Mouse (Mus musculus): ENCODE measurements around the gene Zbtb44.

The Zbtb44 gene

DNA sequence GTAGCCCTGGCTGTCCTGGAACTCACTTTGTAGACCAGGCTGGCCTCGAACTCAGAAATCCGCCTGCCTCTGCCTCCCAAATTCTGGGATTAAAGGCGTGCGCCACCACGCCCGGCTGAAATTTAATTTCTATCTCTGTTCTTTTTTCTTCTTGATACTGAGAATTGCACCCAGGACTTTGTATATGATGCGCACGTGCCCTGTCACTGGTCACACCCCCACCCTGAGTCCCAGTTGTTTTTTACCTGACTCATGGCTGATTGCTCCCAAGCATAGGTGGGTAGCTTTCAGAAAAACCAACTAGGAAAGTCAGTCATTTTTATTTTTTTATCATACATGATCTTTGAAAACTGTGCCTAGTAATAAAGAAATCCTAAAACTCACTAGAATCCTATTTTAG is 40.3 kb downstream of the Zbtb44 start:
- no peak for DNase-seq (ENCODE audit: extremely low spot score, low spot score)

DNA sequence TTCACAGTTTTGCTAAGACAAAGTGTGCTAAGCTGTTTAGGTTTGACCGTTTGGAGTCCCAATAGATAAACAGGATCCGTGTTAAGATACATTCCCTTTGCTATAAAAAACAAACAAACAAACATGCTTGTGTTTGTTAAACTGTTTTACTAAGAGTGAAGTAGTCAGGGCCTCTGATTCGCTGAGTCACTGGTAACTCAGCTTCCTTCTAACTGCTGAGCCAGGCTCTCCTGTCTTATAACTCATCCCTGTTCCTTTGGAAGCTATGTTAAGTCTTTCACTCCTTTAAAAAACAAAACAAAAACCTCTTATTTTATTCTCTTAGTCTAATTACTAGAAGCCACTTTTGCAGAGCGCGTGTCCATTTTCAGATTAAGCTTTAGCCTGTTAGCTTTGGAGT is 41.8 kb downstream of the Zbtb44 start:
- no peak for DNase-seq (ENCODE audit: extremely low spot score, low spot score)

DNA sequence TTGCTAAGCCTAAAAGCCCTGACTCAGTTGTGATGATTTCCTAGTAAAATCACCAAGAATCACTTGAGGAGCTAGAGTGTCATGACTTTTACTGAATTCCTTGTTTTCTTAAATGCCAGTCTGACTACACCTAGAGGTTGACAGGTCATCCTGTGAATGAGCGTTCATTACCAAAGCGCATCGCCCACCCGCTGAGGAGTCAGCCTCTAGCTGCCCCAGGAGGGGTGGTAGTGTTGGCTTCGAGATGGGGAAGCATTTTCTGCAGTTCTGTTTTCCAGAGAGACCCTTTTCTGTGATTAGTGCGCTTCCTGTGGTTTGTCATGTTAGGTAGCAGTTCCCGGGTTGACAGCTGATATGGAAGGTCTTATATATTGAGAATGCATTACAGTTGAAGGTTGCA is 43.4 kb downstream of the Zbtb44 start:
- DNase-seq (ENCODE audit: extremely low spot score, low spot score), result no peak

GRCm38 (mm10) chr9:31074836-31075235 is 44.4 kb downstream of the Zbtb44 start:
- DNase-seq (ENCODE audit: extremely low spot score, low spot score), result no peak

DNA sequence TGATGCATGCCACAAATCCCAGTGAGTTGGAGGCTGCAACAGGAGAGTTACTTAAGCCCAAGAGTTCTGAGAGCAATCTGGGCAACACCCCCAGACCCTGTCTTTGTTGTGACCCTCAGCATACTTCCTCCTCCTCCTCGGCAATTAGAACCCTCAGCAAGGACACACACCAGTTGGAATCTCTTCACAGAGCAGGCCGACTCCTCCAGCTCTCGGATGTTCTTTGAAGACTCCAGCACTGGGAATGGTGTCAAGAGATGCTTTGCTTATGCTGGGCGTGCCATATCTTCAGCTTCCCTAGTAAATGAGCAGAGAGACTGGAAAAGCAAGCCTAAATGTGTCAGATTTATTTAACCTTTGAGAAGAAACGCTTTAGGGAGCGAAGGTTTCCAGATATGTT is 50.3 kb downstream of the Zbtb44 start:
- DNase-seq (ENCODE audit: extremely low spot score, low spot score), result no peak

DNA sequence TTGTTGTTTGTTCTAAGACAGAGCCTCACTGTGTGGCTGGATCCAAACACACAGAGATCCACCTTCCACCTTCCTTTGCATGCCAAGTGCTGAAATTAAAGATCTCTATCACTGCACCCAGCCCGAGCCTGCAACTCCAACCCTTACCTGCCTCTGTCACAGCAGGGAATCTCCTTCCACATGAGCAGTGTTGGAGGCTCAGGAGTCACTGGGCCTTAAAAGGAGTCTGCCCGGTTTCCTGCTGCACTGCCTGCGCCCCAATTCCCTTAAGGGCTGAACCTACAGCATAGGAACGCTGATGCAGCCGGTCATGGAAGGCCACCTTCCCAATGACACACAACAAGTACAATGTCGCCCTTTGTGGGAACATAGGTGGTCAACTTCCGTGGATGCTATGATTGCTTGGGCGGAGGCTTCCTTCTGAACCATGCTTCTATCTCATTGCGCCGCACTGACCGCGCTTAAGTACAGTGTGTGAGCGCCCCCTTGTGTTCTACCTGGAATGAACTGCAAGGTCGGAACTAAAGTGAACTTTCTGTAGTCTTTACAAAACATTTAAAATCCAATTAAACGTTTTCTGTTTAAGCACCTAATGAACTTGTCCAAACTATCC is 51.7 kb downstream of the Zbtb44 start:
- DNase-seq (ENCODE audit: extremely low spot score, low spot score), result peak; percentile 75

DNA sequence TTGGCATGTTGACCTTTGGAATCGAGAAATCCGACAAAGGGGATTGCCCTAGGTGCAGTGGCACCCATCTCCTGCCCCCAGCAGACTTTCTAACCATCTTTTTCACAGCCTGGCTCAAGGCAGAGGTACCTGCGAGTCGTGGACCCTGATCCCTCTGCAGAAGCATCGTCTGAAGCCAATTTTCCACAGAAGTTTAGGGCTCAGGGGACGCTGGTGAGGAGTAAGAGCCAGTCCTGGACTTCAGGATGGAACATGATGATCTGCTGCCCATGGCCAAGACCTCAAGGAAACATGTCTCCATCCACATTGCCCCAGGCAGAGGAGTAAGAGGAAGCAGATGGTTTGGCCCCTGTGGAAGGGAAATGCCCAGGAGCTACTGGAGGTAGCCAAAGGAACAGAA is 52.3 kb downstream of the Zbtb44 start:
- no peak for DNase-seq (ENCODE audit: extremely low spot score, low spot score)

DNA sequence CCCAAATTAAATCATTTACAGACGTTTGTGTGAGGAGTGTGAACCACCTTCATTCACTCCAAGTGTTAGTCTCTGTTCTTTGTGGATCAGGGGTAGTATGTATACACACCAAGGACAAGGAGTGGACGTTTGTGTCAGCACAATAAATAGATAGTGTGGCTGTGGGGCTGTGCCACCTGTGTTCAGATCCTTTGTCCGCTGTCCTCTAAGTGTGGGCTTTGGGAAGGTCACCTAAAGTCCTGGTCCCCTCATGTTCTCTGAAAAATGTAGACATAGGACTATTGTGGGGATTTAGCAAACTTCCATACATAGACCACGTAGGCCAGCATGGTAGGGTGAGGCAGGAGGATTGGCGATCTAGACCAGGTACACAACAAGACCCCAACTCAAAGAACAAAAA is 55.1 kb downstream of the Zbtb44 start:
- DNase-seq (ENCODE audit: extremely low spot score, low spot score), result no peak

DNA sequence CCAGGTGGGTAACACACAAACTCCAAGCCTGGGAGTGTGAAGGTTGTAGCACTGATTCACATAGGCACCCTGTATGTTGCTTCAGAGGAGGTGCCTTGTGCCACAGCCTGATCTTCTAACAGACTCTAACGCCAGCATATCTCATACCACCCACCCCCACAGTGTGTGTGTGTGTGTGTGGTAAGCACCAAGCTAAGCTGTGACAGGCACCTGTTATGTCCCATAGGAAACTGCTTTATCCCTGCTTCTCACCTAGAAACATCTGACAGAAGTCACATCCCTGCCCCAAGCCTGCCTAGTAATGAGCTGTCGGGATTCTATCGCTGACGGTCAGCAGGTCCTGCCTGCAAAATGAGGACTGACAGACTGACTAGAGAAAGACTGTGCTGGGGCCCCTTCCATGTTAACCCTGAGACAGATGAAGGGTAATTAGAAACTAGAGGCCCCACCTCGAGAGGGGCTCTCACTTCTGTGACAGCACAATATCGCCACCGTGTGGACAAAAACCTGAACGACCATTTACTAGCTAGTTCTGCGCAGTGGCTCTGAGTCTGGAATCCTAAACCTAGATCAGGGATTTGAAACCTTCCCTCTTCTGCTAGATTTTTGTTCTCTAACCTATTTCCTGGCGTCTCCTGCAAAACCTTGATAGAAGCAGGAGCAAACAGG is 55.8 kb downstream of the Zbtb44 start:
- DNase-seq (ENCODE audit: extremely low spot score, low spot score), result peak; percentile 68

DNA sequence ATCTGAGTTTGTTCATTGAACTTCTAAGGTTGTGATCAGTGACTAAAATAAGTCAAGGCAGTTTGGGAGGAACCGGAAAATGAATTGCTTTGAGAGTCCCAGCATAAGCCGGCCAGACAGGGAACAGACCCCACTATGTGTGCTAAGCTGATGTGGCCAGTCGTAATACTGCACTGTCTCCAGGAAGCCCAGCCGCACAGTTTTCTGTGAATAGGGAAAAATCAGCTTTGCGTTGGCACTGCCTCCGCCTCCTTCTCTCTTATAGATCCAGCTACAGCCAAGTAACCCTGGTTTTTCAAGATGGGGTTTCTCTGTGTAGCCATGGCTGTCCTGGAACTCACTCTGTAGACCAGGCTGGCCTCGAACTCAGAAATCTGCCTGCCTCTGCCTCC is 56.3 kb downstream of the Zbtb44 start:
- no peak for DNase-seq (ENCODE audit: extremely low spot score, low spot score)

GRCm38 (mm10) chr9:31087466-31087865 is 57.0 kb downstream of the Zbtb44 start:
- DNase-seq (ENCODE audit: extremely low spot score, low spot score), result no peak

DNA sequence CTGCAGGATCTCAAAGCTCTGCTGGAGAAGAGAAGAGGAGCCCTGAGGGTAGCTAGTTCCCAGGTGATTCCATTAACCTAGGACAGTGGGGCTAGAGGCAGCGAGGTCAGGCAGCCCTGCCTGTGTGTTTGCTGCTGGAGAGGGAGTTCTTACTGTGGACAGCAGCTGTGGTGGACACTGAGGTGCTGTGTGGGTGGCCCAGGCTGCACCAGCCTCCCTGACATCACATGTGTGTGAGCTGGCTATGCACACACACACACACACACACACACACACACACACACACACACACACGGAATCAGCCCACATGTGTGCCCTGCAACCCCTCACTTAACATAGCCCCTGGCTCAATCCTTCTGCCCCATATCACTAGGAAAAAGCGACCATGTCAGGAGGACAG is 57.7 kb downstream of the Zbtb44 start:
- no peak for DNase-seq (ENCODE audit: extremely low spot score, low spot score)

DNA sequence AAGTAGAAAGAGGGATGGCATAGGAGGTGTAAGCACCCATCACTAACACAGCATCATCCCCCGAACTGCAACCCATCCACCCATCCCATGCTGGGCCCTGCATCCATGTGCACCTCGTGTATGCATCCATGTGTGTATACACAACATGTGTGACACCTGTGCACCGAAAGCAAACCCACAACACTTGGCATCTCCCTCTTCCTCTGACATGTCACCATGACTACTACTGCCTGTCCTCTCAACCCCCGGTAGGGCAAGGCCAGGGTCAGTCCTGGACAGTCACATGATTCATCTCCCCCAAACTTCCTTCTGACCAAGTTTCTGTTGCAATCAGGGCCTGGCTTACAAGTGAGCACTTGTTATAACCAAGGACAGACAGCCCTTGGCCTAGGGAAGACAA is 58.4 kb downstream of the Zbtb44 start:
- no peak for DNase-seq (ENCODE audit: extremely low spot score, low spot score)

GRCm38 (mm10) chr9:31089541-31089940 is 59.1 kb downstream of the Zbtb44 start:
- DNase-seq (ENCODE audit: extremely low spot score, low spot score), result no peak

DNA sequence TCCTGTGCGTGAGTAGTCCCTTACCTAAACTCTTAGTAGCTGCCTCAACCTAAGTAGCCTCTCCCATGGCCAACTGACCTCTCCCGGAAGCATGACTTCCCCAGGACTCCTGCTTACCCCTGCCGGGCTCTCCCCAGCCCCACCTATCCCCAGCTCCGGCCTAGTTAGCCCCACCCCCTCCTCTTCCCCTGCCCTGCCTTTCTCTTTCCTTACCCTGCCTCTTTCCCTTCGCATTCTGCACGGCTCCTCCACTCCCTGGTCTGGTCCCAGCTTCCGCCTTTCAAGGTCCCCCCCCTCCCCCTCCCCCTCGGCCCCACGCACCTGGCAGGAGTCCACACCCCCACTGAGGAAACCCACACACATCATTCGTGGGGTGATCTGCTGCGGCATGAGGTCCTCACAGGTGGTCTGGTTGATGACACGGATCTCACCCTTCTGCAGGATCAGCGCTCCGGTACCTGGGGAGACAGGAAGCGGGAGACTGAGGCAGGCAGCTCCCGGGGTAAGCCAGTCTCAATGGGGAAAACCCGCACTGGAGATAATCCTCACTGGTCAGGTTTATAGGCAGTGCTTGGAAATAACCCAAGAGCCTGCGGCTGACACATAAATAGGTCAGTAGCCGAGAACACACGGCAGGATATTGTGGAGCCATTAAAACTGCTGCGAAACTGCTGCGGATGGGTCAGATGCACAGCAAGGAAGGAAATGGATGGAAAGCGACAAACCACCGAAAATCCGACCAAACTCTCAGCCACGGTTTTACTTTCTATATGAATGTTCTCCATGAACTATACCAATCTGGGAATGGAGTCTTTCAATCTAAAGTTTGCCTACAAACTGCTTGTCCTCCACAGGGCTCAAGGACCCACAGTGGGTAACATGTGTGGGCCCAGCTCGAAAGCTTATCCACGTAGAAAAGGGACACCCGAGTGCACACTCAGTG is 59.9 kb downstream of the Zbtb44 start:
- DNase-seq (ENCODE audit: extremely low spot score, low spot score), result no peak

DNA sequence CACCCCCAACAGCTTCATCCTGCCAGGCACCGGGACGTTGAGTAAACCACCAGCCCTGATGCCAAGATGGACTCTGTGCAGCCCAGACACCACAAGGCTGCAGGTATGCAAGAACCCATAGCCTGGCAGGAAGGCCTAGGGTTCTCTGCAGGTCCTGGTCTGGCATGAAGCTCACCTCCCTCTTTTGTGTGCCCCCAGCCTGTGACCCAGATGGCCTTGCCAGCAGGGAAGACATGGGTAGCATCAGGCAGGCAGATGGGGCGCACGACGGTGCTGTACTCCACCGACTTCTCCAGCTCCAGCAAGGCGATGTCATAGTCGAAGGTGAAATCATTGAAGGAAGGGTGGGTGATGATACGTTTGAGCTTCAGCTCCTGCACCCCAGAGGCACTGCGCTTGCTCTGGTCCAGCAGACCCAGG is 60.7 kb downstream of the Zbtb44 start:
- DNase-seq (ENCODE audit: extremely low spot score, low spot score), result peak; percentile 9

DNA sequence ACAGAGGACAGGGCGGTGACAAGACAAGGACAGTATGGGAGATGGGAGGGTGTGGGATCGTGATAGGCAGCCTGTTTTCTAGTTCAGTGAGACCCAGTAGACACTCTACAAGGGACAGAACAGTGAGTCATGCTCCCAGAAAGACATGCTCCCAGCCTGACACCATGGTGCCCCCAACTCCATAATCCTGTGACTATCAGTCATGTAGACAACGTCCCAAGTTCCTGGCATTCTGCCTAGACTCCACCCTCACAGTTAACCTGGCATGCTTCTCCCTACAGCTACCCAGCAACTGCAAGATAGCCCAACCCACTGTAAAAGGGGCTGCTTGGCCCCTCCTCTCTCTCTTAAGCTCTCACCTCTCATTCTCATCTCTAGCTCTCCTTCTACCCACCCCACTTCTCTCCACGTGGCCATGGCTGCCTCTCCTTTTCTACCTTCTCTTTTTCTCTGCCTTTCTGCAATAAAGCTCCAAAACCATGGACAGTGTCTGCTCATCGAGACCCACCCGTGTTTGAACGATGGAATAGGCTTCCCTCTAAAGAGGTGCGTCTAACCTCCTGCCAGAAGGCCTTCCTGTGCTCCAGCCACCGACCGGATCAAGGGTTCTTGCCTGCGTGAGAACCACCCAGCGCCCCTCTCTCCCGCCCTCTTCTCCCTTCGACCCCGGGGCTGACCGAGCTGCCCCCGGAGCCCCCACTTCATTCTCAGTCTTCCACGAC is 61.8 kb downstream of the Zbtb44 start:
- no peak for DNase-seq (ENCODE audit: extremely low spot score, low spot score)

DNA sequence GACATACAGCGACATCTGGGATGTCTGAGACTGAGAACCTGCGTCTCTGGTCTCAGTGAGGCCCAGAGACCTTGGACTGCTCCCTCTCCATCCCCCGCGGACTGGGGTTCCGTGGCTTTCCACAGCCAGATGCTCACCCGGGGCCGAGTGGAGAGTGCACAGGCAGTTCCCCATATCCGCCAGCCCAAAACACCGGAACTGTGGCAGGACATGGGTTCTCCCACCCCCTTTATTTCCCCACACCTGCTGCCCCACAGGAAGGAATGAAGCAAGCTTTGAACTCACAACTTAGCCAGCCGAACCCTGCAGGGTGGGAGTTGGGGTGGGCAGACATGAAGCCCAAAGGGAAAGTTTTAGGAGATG is 62.4 kb downstream of the Zbtb44 start:
- DNase-seq (ENCODE audit: extremely low spot score, low spot score), result no peak

DNA sequence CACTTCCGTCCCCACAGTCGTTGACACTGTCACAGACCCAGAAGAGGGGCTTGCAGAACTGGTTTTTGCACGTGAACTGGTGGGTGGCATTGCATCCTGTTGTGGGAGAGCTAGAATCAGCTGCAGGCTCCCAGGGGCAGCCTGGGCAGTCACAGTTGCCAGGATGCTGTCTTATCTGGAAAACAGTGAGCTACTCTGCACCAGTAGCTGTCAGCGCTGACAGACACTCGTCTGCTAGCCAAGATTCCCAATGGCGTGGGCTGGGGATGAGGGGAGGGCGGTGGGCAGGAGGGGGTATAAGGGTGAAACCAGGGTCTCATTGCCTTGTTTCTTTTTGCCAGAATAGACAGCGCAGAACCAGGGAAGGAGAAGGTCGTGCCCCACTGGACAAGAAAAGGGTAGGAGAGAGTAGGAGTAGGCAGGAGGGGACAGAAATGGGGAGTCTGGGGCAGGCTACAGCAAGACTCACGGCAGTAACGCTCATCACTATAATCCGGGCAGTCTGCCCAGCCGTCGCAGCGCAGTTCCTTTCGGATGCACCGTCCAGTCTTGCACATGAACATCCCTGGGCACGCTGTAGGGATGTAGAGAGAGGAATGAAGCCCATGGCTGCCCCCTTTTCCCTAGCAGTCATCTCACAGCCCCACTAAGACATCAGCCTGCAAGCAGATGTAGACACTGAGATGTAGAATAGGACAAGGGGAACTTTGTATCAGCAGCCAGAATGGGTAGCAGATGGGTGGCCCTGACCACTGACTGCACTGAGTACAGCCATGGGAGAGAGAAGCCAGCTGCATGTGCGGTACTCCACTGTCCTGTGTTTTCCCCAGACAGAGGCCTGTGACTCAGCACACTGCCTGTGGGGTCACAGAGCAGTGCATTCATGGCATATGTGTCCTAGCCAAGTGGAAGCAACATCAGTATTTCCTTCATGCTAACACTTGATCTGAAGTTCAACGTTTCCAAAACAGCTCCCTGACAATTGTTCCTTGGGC is 66.9 kb downstream of the Zbtb44 start:
- DNase-seq (ENCODE audit: extremely low spot score, low spot score), result no peak

DNA sequence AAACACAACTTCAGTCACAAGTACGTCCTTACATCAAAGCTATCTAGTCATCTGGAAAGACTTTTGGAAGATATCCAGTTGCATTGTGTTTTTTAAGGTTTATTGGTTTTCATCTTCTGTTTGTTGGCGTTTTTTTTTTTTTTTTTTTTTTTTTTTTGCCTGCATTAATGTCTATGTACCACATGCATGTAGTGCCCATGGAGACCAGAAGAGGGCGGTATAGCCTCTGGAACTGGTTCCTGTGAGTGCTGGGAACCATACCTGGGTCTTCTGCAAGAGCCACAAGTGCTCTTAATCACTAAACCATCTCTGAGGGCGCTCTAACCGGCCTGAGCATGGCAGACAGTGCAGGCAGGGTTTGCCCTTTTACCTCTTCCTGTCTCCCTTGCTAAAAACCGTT is 67.7 kb downstream of the Zbtb44 start:
- DNase-seq (ENCODE audit: extremely low spot score, low spot score), result no peak

DNA sequence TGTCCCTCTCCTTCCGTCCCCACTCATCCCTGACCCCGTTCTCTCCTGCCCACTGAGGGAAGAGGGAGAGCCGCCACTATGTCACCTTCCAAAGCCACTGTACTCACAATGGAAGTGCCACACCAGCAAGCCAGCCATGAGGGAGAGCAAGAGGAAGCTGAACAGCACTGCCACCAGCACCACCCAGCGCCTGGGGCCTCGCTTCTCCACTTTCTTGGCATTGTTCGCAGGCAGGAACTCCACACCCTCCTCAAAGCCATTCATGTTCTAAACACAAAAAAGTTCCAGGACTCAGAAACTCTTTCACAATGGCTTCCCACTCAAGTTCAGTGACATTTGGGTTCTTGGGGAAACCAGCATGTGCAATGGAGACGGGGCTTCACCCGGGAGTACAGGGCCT is 78.0 kb downstream of the Zbtb44 start:
- no peak for DNase-seq (ENCODE audit: extremely low spot score, low spot score)

Data from neural tube, embryonic 10.5 days (tissue).